Mouse (Mus musculus): ENCODE results near the gene Tigd3.

DNA sequence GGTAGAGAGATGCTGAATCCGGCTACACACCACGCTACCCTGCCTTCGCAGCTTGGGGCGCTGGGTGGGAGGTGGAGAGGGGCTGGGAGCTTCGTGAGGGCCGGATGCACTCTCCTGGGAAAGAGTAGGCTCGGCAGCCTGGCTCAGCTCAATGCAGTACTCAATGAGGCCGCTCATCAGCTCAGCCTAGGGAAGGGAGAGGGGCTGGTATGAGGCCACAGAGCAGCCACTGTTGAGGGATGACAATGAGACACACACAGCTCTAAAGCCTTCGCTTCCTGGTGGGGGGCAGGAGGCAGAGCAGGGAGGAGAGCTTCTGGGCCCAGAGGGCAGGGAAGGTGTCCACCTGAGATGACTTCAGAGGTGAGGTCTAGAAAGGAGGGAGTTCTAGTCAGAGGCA lies 37.3 kb downstream of the Tigd3 start:
- no peak for TF ChIP-seq MYOG (IDR thresholded peaks at IDR 0.05; ENCODE audit: control insufficient read depth in 1 of 3, insufficient read depth in 1 of 3, insufficient read length in 2 of 3, low read depth in 2 of 3)
- no peak for TF ChIP-seq SRF (IDR thresholded peaks at IDR 0.05; ENCODE audit: control insufficient read depth, insufficient read length, low read depth)
- no peak for TF ChIP-seq USF1 (IDR thresholded peaks at IDR 0.05; ENCODE audit: low read depth)
